Mouse (Mus musculus): ENCODE data around the gene Ptdss2.

Ptdss2 gene

GRCm38 (mm10) chr7:141122245-141122644 is at the start of gene Ptdss2:
TSS of gene Ptdss2 (plus strand) at chr7:141122382.
- DNase-seq (ENCODE audit: extremely low read depth, insufficient read length, low spot score), result no peak

GRCm38 (mm10) chr7:141073782-141074181 is 48.4 kb upstream of the Ptdss2 start:
- DNase-seq (ENCODE audit: extremely low read depth, insufficient read length, low spot score), result no peak

GRCm38 (mm10) chr7:141077841-141078240 is 44.3 kb upstream of the Ptdss2 start, which contains the start of gene Pkp3:
TSS of gene Pkp3 (plus strand) at chr7:141078218.
- DNase-seq (ENCODE audit: extremely low read depth, insufficient read length, low spot score), result no peak

GRCm38 (mm10) chr7:141078876-141079275 is 43.3 kb upstream of the Ptdss2 start:
- DNase-seq (ENCODE audit: extremely low read depth, insufficient read length, low spot score), result peak; percentile 60

- DNase-seq (ENCODE audit: extremely low read depth, insufficient read length, low spot score), result peak; percentile 52
These were observed 42.4 kb upstream of the Ptdss2 start for GRCm38 (mm10) chr7:141079481-141080449.

- DNase-seq (ENCODE audit: extremely low read depth, insufficient read length, low spot score), result no peak
These were observed 34.3 kb upstream of the Ptdss2 start for GRCm38 (mm10) chr7:141087894-141088293.

- DNase-seq (ENCODE audit: extremely low read depth, insufficient read length, low spot score), result no peak
These were observed 33.7 kb upstream of the Ptdss2 start for GRCm38 (mm10) chr7:141088473-141088872.

GRCm38 (mm10) chr7:141090228-141090627 is 32.0 kb upstream of the Ptdss2 start:
- DNase-seq (ENCODE audit: extremely low read depth, insufficient read length, low spot score), result no peak

- DNase-seq (ENCODE audit: extremely low read depth, insufficient read length, low spot score), result peak; percentile 67
These were observed 30.0 kb upstream of the Ptdss2 start for GRCm38 (mm10) chr7:141092051-141092735.

- no peak for DNase-seq (ENCODE audit: extremely low read depth, insufficient read length, low spot score)
These were observed 28.2 kb upstream of the Ptdss2 start for GRCm38 (mm10) chr7:141093950-141094349.

- DNase-seq (ENCODE audit: extremely low read depth, insufficient read length, low spot score), result no peak
These were observed 27.5 kb upstream of the Ptdss2 start for GRCm38 (mm10) chr7:141094487-141095205.

GRCm38 (mm10) chr7:141096021-141096420 is 26.2 kb upstream of the Ptdss2 start:
- DNase-seq (ENCODE audit: extremely low read depth, insufficient read length, low spot score), result no peak

- DNase-seq (ENCODE audit: extremely low read depth, insufficient read length, low spot score), result peak; percentile 78
These were observed 25.5 kb upstream of the Ptdss2 start for GRCm38 (mm10) chr7:141096649-141097056.

- no peak for DNase-seq (ENCODE audit: extremely low read depth, insufficient read length, low spot score)
These were observed 25.0 kb upstream of the Ptdss2 start for GRCm38 (mm10) chr7:141097177-141097576.

GRCm38 (mm10) chr7:141099911-141100691 is 22.1 kb upstream of the Ptdss2 start, which contains the start of gene Sigirr:
TSS of gene Sigirr (minus strand) at chr7:141100572.
- DNase-seq (ENCODE audit: extremely low read depth, insufficient read length, low spot score), result no peak

GRCm38 (mm10) chr7:141103161-141103560 is 19.0 kb upstream of the Ptdss2 start:
- DNase-seq (ENCODE audit: extremely low read depth, insufficient read length, low spot score), result no peak

GRCm38 (mm10) chr7:141115874-141116273 is 6.3 kb upstream of the Ptdss2 start:
- no peak for DNase-seq (ENCODE audit: extremely low read depth, insufficient read length, low spot score)

GRCm38 (mm10) chr7:141117636-141118035 is 4.5 kb upstream of the Ptdss2 start, which contains the start of gene Ano9:
TSS of gene Ano9 (minus strand) at chr7:141117806.
- no peak for DNase-seq (ENCODE audit: extremely low read depth, insufficient read length, low spot score)

GRCm38 (mm10) chr7:141119487-141119886 is 2.7 kb upstream of the Ptdss2 start:
- no peak for DNase-seq (ENCODE audit: extremely low read depth, insufficient read length, low spot score)

- DNase-seq (ENCODE audit: extremely low read depth, insufficient read length, low spot score), result no peak
These were observed 1.6 kb upstream of the Ptdss2 start for GRCm38 (mm10) chr7:141120605-141121004.
